Mouse (Mus musculus) ovary, postnatal 36 days (tissue): Measurements from ENCODE around the gene Mbtps2.

Experiments
- DNase-seq: peaks from one replicate; pipeline ENCODE4 v3.0.0; 2022; ENCODE audit warnings: low spot score, mixed read lengths

The Mbtps2 gene

DNA sequence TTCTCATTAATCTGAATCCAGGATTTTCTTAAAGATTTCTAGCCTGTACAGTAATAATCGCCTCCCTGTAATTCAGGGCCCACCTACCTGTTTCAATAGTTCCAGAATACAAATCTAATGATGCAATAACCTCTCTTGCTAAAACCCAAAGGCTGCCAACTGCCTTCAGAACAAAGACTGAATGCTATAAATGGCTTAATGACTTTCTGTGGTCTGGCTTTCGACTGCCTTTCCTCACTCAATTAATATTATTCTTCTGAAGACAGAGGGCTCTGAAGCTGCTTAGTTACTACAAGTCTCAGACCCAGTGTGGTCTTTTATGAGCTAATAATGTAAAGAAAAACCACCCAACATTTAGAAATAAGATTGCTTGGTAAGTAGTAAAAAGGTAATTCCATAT is 96.6 kb downstream of the Mbtps2 start:
- no peak for DNase-seq

DNA sequence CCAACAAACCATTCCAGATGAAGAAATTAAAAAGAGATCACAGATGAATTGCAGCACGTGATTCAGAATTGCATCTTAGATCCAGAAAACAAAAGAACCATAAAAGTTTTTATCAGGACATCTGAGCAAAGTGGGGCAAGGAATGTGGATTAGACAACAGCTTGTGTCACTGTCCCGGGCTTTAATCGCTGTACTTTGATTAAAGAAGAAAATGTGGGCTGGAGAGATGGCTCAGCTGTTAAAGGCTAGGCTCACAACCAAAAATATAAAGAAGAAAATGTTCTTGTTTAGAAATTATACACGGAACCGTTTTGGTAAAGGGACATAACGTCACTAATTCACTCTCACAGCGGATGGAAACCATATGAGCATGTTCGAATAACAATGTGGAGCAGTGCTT is 98.5 kb downstream of the Mbtps2 start:
- no peak for DNase-seq

DNA sequence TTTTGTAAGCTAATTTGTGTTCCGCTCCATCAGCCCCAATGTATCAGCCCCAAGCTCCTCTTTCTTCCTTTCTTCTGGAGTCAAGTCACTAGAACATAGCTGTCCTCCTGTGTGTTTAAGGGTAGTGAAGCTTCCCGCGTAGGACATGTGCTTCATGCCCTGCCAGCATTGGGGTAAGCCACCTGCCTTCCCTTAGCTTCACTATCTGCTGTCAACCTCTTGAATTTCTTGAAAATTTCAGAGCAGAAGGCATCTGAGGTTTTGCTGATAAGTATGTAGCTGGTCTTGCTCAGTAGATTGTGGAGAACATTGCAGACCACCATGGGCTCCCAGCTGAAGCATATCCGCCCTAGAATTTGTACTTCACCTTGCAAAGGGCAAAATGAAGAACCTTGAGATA is 105.4 kb downstream of the Mbtps2 start:
- DNase-seq, result no peak

DNA sequence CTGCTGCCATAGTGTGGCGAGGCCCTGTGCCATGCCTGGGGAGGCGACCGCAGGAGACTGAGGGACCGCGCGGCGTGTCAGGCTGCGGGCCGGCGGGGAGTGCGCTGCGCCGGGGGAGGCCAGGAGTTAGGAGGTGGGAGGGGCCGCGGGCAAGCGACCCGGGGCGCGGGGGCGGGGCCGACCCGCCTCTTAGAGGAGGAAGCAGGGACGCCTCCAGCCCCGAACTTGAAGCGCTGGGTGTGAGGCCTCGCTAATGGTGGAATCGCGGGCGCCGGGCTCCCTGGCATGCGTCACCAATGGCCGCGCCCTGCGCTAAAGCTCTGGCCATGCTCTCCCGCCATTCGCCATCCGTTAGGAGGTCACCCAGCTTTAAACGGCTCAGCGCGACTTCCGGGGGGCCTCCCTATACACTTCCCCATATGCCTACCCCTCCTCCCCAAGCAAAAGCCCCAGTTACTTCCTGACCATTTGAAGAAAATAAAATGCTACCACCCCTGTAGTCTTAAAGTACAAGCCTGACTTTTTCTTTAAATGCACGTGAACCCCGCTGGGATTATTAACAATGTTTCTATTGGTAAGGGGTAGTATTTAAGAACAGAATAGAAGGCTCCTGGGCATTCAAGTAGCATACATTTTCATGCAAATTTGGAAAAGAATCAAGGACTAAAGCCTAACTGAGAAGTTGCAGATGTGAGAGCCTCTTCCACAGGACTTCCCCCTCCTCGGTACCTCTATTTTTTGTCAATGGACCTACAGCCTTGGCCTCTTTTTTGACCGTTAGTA is 106.4 kb downstream of the Mbtps2 start, which contains the start of gene Sms:
Sms (minus strand) TSS at position 344 of the 783 bp plus-strand sequence.
- peak; percentile 71 for DNase-seq

DNA sequence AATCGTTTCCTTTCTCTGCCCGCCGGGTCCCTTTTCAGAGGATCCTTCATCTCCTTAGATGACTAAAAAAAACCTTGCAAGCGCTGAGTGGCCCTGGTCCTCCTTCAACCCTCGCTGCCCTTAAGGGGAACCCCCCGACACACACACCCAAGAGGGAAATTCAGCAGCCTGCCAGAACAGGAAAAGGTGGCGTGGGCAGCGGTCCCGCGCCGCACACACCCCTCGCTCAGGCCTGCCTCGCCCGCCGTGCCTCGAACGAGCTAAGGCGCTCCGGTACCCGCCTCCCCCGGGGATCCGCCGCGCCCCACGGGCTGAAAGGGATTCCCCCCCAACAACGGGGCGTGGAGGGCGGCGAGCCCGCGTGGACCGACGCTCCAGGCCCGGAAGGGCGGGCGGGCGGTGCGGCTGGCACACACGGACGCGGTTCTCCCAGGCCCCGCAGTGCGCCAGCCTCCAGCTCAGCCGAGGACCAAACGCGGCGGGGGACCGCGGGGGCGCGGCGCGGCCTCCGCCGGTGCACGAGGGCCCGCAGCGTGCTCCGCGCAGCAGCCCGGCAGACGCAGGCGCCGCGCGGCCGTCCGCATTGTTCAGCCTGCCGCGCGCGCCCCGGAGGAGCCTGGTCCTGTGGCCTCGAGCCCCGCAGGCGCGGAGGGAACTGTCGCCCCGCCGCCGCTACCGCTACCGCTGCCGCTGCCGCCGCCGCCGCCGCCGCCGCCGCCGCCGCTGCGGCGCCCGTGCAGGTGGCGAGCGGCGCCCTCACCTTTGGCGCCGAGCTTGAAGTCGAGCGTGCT is 107.2 kb downstream of the Mbtps2 start:
- no peak for DNase-seq

DNA sequence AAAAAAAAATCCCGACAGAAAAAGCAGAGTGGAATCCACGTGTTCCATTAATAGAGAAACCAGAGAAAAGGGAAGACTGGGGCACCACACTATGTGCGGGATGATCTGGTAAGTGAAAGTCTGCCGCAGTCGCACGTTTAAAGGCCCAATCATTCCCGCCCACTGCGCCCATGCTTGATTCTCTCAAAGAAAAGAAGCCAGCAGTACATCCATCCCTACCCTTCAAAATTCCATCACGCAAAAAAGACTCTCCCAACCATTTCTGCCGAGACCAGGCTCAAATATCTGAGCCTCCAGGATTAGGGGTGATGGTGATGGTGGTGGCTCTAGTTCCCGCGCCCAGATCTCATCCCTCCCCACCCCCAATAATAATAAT is 107.8 kb downstream of the Mbtps2 start:
- no peak for DNase-seq

DNA sequence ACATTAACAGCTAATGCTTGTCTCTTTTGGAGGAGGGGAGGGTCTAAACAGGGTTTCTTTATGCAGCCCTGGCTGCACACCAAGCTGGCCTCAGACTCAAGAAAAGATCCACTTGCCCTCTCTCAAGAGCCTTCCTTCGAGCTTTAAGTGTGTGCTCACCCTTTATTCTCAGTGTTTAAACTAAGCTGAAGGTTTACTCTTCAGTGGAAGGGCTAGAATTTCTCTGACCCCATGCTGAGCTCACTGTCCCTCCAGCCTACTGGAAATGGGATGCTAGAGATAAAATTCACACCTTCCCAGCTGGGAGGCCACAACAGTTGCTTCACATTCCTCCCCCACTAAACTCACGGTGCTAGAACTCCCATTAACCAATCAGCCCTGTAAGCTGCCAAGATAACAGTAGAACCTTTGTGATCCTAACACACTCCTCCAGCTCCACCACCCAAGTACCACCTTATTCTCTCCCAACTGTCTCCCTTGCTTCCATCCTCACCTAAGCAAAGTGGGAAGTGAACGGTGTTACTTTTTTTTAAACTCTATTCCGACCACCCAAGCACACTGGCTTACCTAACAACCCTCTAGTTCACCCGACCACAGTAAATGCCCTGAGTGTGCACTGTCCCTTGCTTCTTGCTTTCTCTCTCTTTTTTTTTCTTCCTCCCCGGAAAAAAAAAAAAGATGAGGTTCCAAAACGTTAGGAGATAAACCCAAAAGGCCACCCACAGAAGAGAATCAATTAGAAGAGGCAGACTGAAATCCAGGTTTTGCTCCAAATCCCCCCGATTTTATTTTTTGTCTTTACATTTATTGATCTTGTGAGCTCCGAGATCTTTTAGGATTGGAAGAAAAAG is 108.4 kb downstream of the Mbtps2 start:
- DNase-seq, result no peak

DNA sequence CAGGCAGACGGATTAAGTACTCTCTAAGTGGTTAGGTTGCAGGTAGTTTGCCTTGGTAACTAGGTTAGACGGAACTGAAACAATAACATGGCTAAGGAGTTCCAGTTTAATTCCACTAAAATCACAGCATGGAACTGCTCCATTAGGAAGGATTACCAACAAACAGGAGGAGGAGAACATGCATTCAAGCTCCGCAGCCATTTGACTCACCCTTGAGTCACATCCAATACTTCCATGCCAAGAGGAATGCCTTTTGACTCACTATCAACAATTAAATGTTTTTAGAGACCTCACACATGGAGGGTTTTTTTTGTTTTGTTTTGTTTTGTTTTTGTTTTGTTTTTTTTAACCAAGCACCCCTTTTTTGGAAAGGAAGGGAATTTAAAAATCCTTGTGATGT is 109.7 kb downstream of the Mbtps2 start:
- no peak for DNase-seq

DNA sequence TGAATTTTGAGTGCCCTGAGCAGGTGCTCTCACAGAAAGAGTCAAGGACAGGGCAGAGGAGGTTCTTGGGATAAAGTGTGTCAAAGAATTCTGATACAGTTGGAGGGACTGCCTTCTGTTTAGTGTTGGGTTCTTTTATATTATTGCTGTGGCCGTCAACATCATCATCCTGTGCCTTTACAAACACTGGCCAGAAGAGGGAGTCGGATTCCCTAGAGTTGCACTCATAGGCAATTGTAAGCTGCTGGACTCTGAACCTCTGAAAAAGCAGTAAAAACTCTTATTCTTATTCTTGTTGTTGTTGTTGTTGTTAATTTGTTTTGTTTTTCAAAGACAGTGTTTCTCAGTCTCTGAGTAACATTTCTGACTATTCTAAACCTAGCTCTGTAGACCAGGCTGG is 111.8 kb downstream of the Mbtps2 start:
- no peak for DNase-seq
